ENCODE assay signal across 10 mouse cellular contexts in genomic region chr15:83593189-83593585, GRCm38 (mm10). TPM values are rescaled to one million over a fixed set of nuclear protein-coding genes. Genes with fewer than 3 reads are reported as not detected.
DNase-seq lines count a peak whose midpoint lies in the region; ATAC-seq and TF ChIP-seq lines count a peak whose summit lies in the region.
"Had no signal": no experiment of that assay in that cellular context is flagged by ENCODE, and none has a peak within 500 bp of the region (broad histone marks: within the 10 kb centered on the region; RNA-seq: fewer than 3 reads in every experiment).

No protein-coding gene starts in this region.

- no peak overlapping the region; the same call in 1 of the 2 replicates for H3K27ac ChIP-seq in kidney, embryonic 15.5 days
- no peak overlapping the region for H3K27ac ChIP-seq in embryonic facial prominence, embryonic 15.5 days (replicated peaks)
- no peak overlapping the region for H3K27ac ChIP-seq in limb, embryonic 11.5 days (replicated peaks; ENCODE audit: low read depth, low read length)
- no peak overlapping the region for H3K27ac ChIP-seq in neural tube, embryonic 15.5 days (replicated peaks)
- H3K27ac ChIP-seq in thymus, adult 2 months (ENCODE audit: control insufficient read depth, insufficient read depth, low read length) = no peak overlapping the region
- H3K27ac ChIP-seq: gastrocnemius, adult 2 months; macrophage had no signal

- TF ChIP-seq CTCF in thymus, adult 2 months (IDR thresholded peaks at IDR 0.05; ENCODE audit: borderline replicate concordance, control insufficient read depth, extremely low read depth, insufficient read depth, low read length, poor library complexity) = no peak

- H3K9me3 ChIP-seq in kidney, embryonic 15.5 days (replicated peaks) = no peaks in the 10 kb centered on the region
- H3K9me3 ChIP-seq in embryonic facial prominence, embryonic 15.5 days (replicated peaks) = no peaks in the 10 kb centered on the region
- no peaks in the 10 kb centered on the region for H3K9me3 ChIP-seq in limb, embryonic 11.5 days (ENCODE audit: control insufficient read depth, low read length)
- H3K9me3 ChIP-seq in neural tube, embryonic 15.5 days (replicated peaks) = no peaks in the 10 kb centered on the region

- H3K36me3 ChIP-seq in kidney, embryonic 15.5 days = peaks cover 6% of the 10 kb centered on the region
- H3K36me3 ChIP-seq in embryonic facial prominence, embryonic 15.5 days = 0 out of 2 replicates have a peak, but pooled peaks cover 2% of the 10 kb centered on the region
- H3K36me3 ChIP-seq in limb, embryonic 11.5 days (ENCODE audit: control insufficient read depth, insufficient read depth, low read length) = peaks cover 5% of the 10 kb centered on the region; the same call in 1 of the 2 replicates
- H3K36me3 ChIP-seq in neural tube, embryonic 15.5 days = peaks cover 7% of the 10 kb centered on the region
- peaks cover 4% of the 10 kb centered on the region; the same call in 1 of the 2 replicates for H3K36me3 ChIP-seq in thymus, adult 2 months (ENCODE audit: control insufficient read depth, insufficient read depth, low read length)

- no peaks in the 10 kb centered on the region for H3K27me3 ChIP-seq in kidney, embryonic 15.5 days
- H3K27me3 ChIP-seq in embryonic facial prominence, embryonic 15.5 days = no peaks in the 10 kb centered on the region
- H3K27me3 ChIP-seq in limb, embryonic 11.5 days (ENCODE audit: control insufficient read depth, insufficient read depth, low read length) = no peaks in the 10 kb centered on the region
- no peaks in the 10 kb centered on the region for H3K27me3 ChIP-seq in neural tube, embryonic 15.5 days (replicated peaks)
- no peaks in the 10 kb centered on the region for H3K27me3 ChIP-seq in thymus, adult 2 months (ENCODE audit: control insufficient read depth, insufficient read depth, low read length)

- peak overlapping the region; percentile 87; the same call in 1 of the 2 replicates for H3K9ac ChIP-seq in kidney, embryonic 15.5 days
- H3K9ac ChIP-seq in embryonic facial prominence, embryonic 15.5 days = no peak overlapping the region
- no peak overlapping the region for H3K9ac ChIP-seq in limb, embryonic 11.5 days (ENCODE audit: low read length)
- H3K9ac ChIP-seq in neural tube, embryonic 15.5 days (replicated peaks) = peak overlapping the region; percentile 85; the same call in 1 of the 2 replicates

- peak overlapping the region; percentile 73 for H3K4me2 ChIP-seq in kidney, embryonic 15.5 days
- peak overlapping the region; percentile 60; the same call in 1 of the 2 replicates for H3K4me2 ChIP-seq in embryonic facial prominence, embryonic 15.5 days (replicated peaks)
- H3K4me2 ChIP-seq in limb, embryonic 11.5 days (ENCODE audit: low read depth, severe bottlenecking) = peak overlapping the region; percentile 92; the same call in 1 of the 2 replicates
- H3K4me2 ChIP-seq in neural tube, embryonic 15.5 days = peak overlapping the region; percentile 89

- TF ChIP-seq POLR2A in thymus, adult 2 months (IDR thresholded peaks at IDR 0.05; ENCODE audit: control insufficient read depth, extremely low read depth, insufficient read depth, low read length, poor library complexity) = no peak

- ATAC-seq in kidney, embryonic 15.5 days (replicated peaks; ENCODE audit: low FRiP score) = no peak
- ATAC-seq in embryonic facial prominence, embryonic 15.5 days (ENCODE audit: insufficient number of reproducible peaks, low FRiP score, low TSS enrichment, low read depth) = no peak
- ATAC-seq in limb, embryonic 11.5 days (ENCODE audit: insufficient number of reproducible peaks, low FRiP score, low TSS enrichment, low read depth) = no peak
- no peak for ATAC-seq in neural tube, embryonic 15.5 days (ENCODE audit: low FRiP score)

- H3K4me3 ChIP-seq in kidney, embryonic 15.5 days (replicated peaks) = peak overlapping the region; percentile 93; the same call in 1 of the 2 replicates
- H3K4me3 ChIP-seq in embryonic facial prominence, embryonic 15.5 days (replicated peaks) = peak overlapping the region; percentile 86
- H3K4me3 ChIP-seq in limb, embryonic 11.5 days (ENCODE audit: low read depth, low read length) = no peak overlapping the region
- peak overlapping the region; percentile 93 for H3K4me3 ChIP-seq in neural tube, embryonic 15.5 days (replicated peaks)
- no peak overlapping the region for H3K4me3 ChIP-seq in thymus, adult 2 months (ENCODE audit: control insufficient read depth, insufficient read depth, low read length)

- H3K4me1 ChIP-seq in kidney, embryonic 15.5 days = peaks cover 26% of the 10 kb centered on the region
- H3K4me1 ChIP-seq in embryonic facial prominence, embryonic 15.5 days = peaks cover 16% of the 10 kb centered on the region
- H3K4me1 ChIP-seq in limb, embryonic 11.5 days (ENCODE audit: control insufficient read depth, insufficient read depth, low read length) = peaks cover 11% of the 10 kb centered on the region
- peaks cover 40% of the 10 kb centered on the region for H3K4me1 ChIP-seq in neural tube, embryonic 15.5 days
- H3K4me1 ChIP-seq in thymus, adult 2 months (replicated peaks; ENCODE audit: control insufficient read depth, insufficient read depth, low read length) = peaks cover 22% of the 10 kb centered on the region

- no peak for DNase-seq in kidney, postnatal 36 days
- no peak for DNase-seq in limb, embryonic 11.5 days (ENCODE audit: low spot score)
- no peak for DNase-seq in right cerebral cortex, adult 18-20 months
- no peak for DNase-seq in thymus, adult 2 months
- no peak for DNase-seq in left cerebral cortex, adult 8-10 months (ENCODE audit: low spot score in 2 of 2)
- DNase-seq: gastrocnemius, adult 2 months had no signal

RNA-seq across cellular contexts. Expression of gene Ttll12, which starts 1.8 kb away (rescaled TPM):
- polyA plus RNA-seq in kidney, embryonic 15.5 days (2015; fragmentation: Nextera tagmentation; extraction: Ambion mirVana) = 35.2 and 38.6 TPM in 2 replicates
- polyA plus RNA-seq in embryonic facial prominence, embryonic 15.5 days (2015; fragmentation: Nextera tagmentation; extraction: Ambion mirVana) = 33.5 and 35.4 TPM in 2 replicates
- polyA plus RNA-seq in limb, embryonic 11.5 days (2014; fragmentation: Nextera tagmentation; extraction: Ambion mirVana) = 55.8 and 59.1 TPM in 2 replicates
- polyA plus RNA-seq in neural tube, embryonic 15.5 days (2015; fragmentation: Nextera tagmentation; extraction: Ambion mirVana) = 37.3 and 42.0 TPM in 2 replicates
- polyA plus RNA-seq in thymus, adult 2 months (2012; rRNA removed) = 105 and 119 TPM in 2 replicates
- total RNA-seq in left cerebral cortex, adult 8-10 months (2022) = 10 to 100 TPM in 1 of 4 experiments, 1 to 10 TPM in 3; 9.3 to 10.6 (median 10.0) TPM

RNA-seq across cellular contexts. Expression of gene Mcat, which starts 29.6 kb away (rescaled TPM):
- 35.1 and 36.6 TPM in 2 replicates for polyA plus RNA-seq in kidney, embryonic 15.5 days (2015; fragmentation: Nextera tagmentation; extraction: Ambion mirVana)
- 34.9 and 38.1 TPM in 2 replicates for polyA plus RNA-seq in embryonic facial prominence, embryonic 15.5 days (2015; fragmentation: Nextera tagmentation; extraction: Ambion mirVana)
- polyA plus RNA-seq in limb, embryonic 11.5 days (2014; fragmentation: Nextera tagmentation; extraction: Ambion mirVana) = 44.9 and 48.4 TPM in 2 replicates
- polyA plus RNA-seq in neural tube, embryonic 15.5 days (2015; fragmentation: Nextera tagmentation; extraction: Ambion mirVana) = 31.4 and 36.6 TPM in 2 replicates
- 31.9 and 39.9 TPM in 2 replicates for polyA plus RNA-seq in thymus, adult 2 months (2012; rRNA removed)
- total RNA-seq in left cerebral cortex, adult 8-10 months (2022) = 10 to 100 TPM; 21.5 to 30.0 (median 28.1) TPM

RNA-seq across cellular contexts. Expression of gene Tspo, which starts 29.8 kb away (rescaled TPM):
- polyA plus RNA-seq in kidney, embryonic 15.5 days (2015; fragmentation: Nextera tagmentation; extraction: Ambion mirVana) = 69.2 and 77.2 TPM in 2 replicates
- 66.7 and 71.7 TPM in 2 replicates for polyA plus RNA-seq in embryonic facial prominence, embryonic 15.5 days (2015; fragmentation: Nextera tagmentation; extraction: Ambion mirVana)
- polyA plus RNA-seq in limb, embryonic 11.5 days (2014; fragmentation: Nextera tagmentation; extraction: Ambion mirVana) = 46.1 and 51.8 TPM in 2 replicates
- polyA plus RNA-seq in neural tube, embryonic 15.5 days (2015; fragmentation: Nextera tagmentation; extraction: Ambion mirVana) = 9.6 and 30.0 TPM in 2 replicates
- polyA plus RNA-seq in thymus, adult 2 months (2012; rRNA removed) = 465 and 584 TPM in 2 replicates
- total RNA-seq in left cerebral cortex, adult 8-10 months (2022) = 10 to 100 TPM in 3 of 4 experiments, 1 to 10 TPM in 1; 8.7 to 12.8 (median 10.5) TPM

Comparison
In these comparisons a context has a peak if more than half of its experiments do, and no peak if none do; other contexts are left out.
1. H3K4me3 ChIP-seq: peak in kidney, embryonic 15.5 days (single experiment), embryonic facial prominence, embryonic 15.5 days (single experiment) and neural tube, embryonic 15.5 days (single experiment); none in limb, embryonic 11.5 days (single experiment) and thymus, adult 2 months (single experiment).
2. H3K9ac ChIP-seq: peak in kidney, embryonic 15.5 days (single experiment) and neural tube, embryonic 15.5 days (single experiment); none in embryonic facial prominence, embryonic 15.5 days (single experiment) and limb, embryonic 11.5 days (single experiment).
3. Peak in every context shown above with its lines, with median percentiles within 50 percentile points of each other: H3K4me2 ChIP-seq.